Mouse (Mus musculus) intestine, embryonic 16.5 days (tissue): ENCODE measurements at regions not wholly inside any gene's neighbourhood (a gene's known extent, or its start where the extent isn't known, plus 50 kb on each side); places are given as distances from the start of the nearest gene placed in this dataset.
A peak's percentile ranks its signal among the peaks of the same experiment; 100 is the strongest.

Source experiments
- ATAC-seq: fragments of 200-750 bp; cut with Nextera tagmentation; 2 replicates; pipeline ENCODE4 v1.8.0; 2017; ENCODE audit warnings: moderate TSS enrichment, moderate library complexity
- H3K27ac ChIP-seq: fragments of 300-500 bp; sonication (generic); 2 replicates; pipeline ENCODE4 v1.5.1; 2014; ENCODE audit warnings: mild to moderate bottlenecking, low read length
- H3K27me3 ChIP-seq: fragments of 300-500 bp; sonication (generic); replicated peaks from 2 replicates; pipeline ENCODE4 v1.6.1; 2014; ENCODE audit warnings: low read length, control low read depth, mixed read lengths; ENCODE audit not compliant: control insufficient read depth, insufficient read depth
- H3K36me3 ChIP-seq: fragments of 300-500 bp; sonication (generic); 2 replicates; pipeline ENCODE4 v1.6.1; 2014; ENCODE audit warnings: low read length, control low read depth; ENCODE audit not compliant: control insufficient read depth, insufficient read depth
- H3K4me1 ChIP-seq: fragments of 300-500 bp; sonication (generic); 2 replicates; pipeline ENCODE4 v1.6.1; 2014; ENCODE audit warnings: low read length, control low read depth, mixed read lengths; ENCODE audit not compliant: control insufficient read depth, insufficient read depth
- H3K4me2 ChIP-seq: fragments of 300-500 bp; sonication (generic); 2 replicates; pipeline ENCODE4 v1.6.1; 2014; ENCODE audit warnings: low read depth, low read length, control low read depth
- H3K4me3 ChIP-seq: fragments of 300-500 bp; sonication (generic); 2 replicates; pipeline ENCODE4 v1.5.1; 2014; ENCODE audit warnings: mild to moderate bottlenecking, low read length
- H3K9ac ChIP-seq: fragments of 300-500 bp; sonication (generic); 2 replicates; pipeline ENCODE4 v1.6.1; 2014; ENCODE audit warnings: low read depth, low read length
- H3K9me3 ChIP-seq: fragments of 300-500 bp; sonication (generic); 2 replicates; pipeline ENCODE4 v1.6.1; 2016; ENCODE audit warnings: low read length, control low read depth; ENCODE audit not compliant: control insufficient read depth
- WGBS: fragments of 180-500 bp; shearing (Covaris S2); extraction: QIAGEN DNeasy Blood & Tissue Kit; methylation state at CpG from one replicate; pipeline ENCODE4 v1.1.7; 2014; 5-methylcytosine and 5-hydroxymethylcytosine counted together

DNA sequence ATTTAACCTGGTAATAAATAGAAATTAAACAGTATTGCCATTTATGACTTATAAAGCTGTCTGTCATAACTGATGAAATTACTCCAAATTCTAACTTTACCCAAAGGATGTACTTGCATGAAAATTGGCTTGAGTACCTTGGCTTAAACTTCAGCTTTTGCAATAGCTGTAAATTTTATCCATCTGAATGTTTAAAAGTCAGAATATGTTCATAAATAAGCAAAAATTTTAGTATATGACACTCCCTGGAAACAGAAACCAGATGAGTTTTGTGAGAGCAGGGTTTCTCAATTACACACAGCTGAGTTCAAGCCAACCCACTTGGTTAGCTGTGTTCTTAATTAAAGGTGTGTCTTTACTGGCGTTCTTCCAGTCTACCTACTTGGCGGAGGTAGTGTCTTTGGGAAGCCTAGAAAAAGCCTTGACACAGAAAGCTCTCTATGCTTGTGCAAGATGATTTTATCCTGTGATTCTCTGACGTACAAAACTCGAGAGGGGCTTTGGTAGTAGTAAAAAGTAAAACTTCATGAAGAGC lies 311.4 kb upstream of the Cxadr start:
- no peaks in the 10 kb centered on the region for H3K4me1 ChIP-seq

GRCm38 (mm10) chr16:77989139-77989538 lies 312.1 kb upstream of the Cxadr start:
- Histone ChIP-seq H3K27ac (no peak overlapping the region), H3K27me3 (no peaks in the 10 kb centered on the region), H3K9me3 (0 out of 2 replicates have a peak, but pooled peaks cover 5% of the 10 kb centered on the region), H3K4me2 (no peak overlapping the region), H3K4me3 (no peak overlapping the region), H3K4me1 (no peaks in the 10 kb centered on the region), H3K36me3 (no peaks in the 10 kb centered on the region), H3K9ac (no peak overlapping the region)
- WGBS: 98% methylated on average over 5 of the region's 5 CpGs
- ATAC-seq: no peak

More for the DNA sequence above, 311.4 kb upstream of the Cxadr start:
- H3K9me3 ChIP-seq: 0 out of 2 replicates have a peak, but pooled peaks cover 5% of the 10 kb centered on the region
- H3K27me3 ChIP-seq: no peaks in the 10 kb centered on the region
- WGBS: 81% methylated on average over 4 of the region's 4 CpGs
- no peak for ATAC-seq
- no peak overlapping the region for H3K9ac ChIP-seq
- no peaks in the 10 kb centered on the region for H3K36me3 ChIP-seq
- no peak overlapping the region for H3K4me2 ChIP-seq
- no peak overlapping the region for H3K27ac ChIP-seq
- H3K4me3 ChIP-seq: no peak overlapping the region

DNA sequence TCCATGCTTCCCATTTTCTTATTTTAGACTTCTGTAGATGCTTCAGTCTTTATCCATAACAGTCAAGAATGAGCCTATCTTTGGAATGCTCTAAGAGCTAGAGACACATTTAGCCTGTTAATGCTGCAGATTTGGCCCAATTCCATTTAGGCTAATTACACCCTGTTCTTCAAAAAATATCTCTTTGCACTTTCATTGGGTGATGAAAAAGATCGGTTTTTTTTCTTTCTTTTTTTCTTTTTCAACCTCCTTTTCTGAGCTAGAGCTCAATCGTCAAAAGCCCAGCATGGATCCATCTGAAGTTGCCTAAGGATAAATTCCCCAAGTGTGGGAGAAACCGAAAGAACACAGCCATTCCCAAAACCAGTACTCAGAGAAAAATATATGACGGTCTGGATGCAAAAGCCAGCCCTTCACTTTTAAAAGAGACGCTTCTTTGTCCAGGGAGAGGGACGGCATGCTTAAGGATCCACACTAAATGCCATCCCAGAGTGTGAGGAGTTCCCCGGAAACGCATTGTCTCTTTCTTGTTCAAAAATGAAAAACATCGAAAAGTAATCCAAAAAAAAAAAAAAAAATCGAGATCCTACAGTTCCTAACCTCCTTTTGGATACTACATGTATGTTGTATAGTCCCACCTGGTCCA lies 314.3 kb upstream of the Cxadr start:
- Histone ChIP-seq H3K27me3 (no peaks in the 10 kb centered on the region), H3K4me3 (no peak overlapping the region), H3K9ac (no peak overlapping the region), H3K9me3 (0 out of 2 replicates have a peak, but pooled peaks cover 5% of the 10 kb centered on the region), H3K4me1 (no peaks in the 10 kb centered on the region), H3K36me3 (no peaks in the 10 kb centered on the region), H3K4me2 (no peak overlapping the region), H3K27ac (no peak overlapping the region)
- 75% methylated on average over 10 of the region's 10 CpGs for WGBS
- ATAC-seq: no peak

DNA sequence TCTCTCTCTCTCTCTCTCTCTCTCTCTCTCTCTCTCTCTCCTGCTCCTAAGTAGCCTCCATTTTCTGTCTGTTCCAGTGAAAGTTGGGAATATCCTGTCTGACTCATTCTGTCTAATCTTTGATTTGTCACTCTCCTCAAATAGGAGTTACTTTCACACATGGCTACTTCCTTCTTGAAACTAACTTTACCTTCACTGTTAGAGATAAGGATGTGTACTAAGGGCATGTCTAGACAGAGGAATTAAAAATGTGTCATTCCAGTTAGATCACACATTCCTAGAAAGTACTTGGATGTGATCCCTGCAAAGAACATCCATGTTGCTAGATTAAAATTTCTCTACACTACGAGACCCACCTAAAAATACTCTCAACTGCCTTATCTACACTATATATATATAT lies 346.9 kb upstream of the Gm11146 start:
- no peak for ATAC-seq
- WGBS: 86% methylated on average over 1 of the region's 1 CpGs
- Histone ChIP-seq H3K4me2 (no peak overlapping the region), H3K9me3 (no peaks in the 10 kb centered on the region), H3K27ac (no peak overlapping the region), H3K4me1 (no peaks in the 10 kb centered on the region), H3K4me3 (no peak overlapping the region), H3K9ac (no peak overlapping the region), H3K36me3 (no peaks in the 10 kb centered on the region), H3K27me3 (no peaks in the 10 kb centered on the region)

- no peaks in the 10 kb centered on the region for H3K27me3 ChIP-seq
- ATAC-seq: no peak
- WGBS: 56% methylated on average over 2 of the region's 2 CpGs
These were observed 343.5 kb upstream of the Gm11146 start for GRCm38 (mm10) chr16:77945442-77945841.

DNA sequence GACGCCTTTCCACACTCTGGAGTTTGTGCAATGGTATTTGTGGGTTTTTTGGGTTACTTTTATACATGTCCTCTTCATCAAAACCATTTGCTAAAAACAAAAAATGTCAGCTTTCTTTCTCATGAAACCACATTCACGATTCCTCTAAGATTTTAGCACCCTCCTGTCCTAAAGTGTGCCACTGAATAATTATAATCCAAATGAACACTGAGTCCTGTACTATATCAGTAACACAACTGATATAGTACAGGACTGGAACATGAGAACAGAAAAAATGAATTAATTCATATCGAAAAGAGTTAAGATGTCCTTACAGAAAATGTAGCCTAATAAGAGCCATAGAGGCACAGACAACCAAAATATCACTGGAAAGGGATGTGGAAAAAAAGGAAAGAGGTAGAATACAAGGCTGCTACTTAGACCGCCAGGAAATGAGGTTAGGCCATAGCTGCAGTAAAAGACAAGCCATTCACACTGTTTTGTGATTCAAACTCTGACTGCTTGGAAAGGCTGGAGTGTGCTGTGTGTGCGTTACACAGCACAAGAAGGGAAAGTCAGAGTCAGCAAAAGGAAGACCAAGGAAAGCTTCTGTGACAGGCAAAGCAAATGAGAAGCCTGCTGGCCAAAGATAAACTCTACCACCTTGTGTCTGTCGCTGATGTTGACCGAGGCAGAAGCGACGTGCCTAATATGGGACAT lies 329.3 kb upstream of the Gm11146 start:
- no peak overlapping the region for H3K27ac ChIP-seq
- no peak for ATAC-seq
- H3K27me3 ChIP-seq: no peaks in the 10 kb centered on the region
- H3K4me2 ChIP-seq: no peak overlapping the region
- H3K9me3 ChIP-seq: no peaks in the 10 kb centered on the region
- H3K36me3 ChIP-seq: no peaks in the 10 kb centered on the region
- whole genome bisulfite sequencing: 70% methylated on average over 9 of the region's 9 CpGs
- H3K9ac ChIP-seq: no peak overlapping the region
- H3K4me3 ChIP-seq: no peak overlapping the region
- no peaks in the 10 kb centered on the region for H3K4me1 ChIP-seq

More at GRCm38 (mm10) chr16:77945442-77945841, 343.5 kb upstream of the Gm11146 start:
- Histone ChIP-seq H3K4me2 (no peak overlapping the region), H3K4me3 (no peak overlapping the region), H3K4me1 (no peaks in the 10 kb centered on the region), H3K9me3 (no peaks in the 10 kb centered on the region), H3K9ac (no peak overlapping the region), H3K36me3 (no peaks in the 10 kb centered on the region), H3K27ac (no peak overlapping the region)

DNA sequence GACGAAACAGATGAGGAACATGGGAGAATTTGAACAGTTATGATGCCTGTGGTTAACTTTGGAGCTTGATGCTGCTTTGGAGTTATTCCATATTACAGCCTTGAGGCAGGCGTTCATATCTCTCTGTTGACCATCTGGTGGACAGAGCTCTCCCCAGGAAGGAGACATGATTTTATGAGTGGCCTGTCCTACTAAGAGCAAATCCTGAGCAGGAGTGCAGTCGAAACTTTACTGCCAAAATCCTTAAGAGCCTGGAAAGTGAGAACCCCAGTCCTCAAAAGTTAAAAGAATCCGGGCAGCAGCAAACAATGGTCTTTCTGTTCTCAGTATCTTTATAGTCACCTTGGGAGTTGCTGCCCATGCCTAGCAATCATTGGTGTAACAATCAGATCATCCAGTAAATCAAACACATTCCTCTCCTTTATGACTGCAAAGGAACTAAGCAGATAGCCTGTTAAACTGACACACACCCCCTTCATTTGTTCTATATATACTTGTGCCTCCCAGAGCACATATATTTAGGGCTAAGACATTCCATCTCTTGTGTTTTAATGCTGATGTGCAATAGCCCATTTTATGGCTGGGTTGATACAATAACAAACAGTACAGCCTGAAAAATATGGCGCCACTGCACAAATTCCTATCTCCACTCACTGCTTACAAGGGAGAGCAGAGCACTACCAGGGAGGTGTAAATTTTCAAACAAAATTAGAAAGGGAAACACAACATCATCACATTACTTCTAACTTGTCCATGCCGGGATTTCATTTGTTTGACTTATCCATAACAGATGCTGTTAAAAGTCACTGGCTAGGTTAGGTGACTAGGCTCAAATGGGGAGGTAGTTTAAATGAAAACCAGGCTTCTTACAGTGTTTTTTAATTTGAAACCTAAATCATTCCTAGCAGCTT lies 312.5 kb upstream of the Gm11146 start:
- ATAC-seq: peak; percentile 64

GRCm38 (mm10) chr16:77894247-77894646 lies 292.4 kb upstream of the Gm11146 start:
- H3K4me3 ChIP-seq: no peak overlapping the region
- H3K27me3 ChIP-seq: no peaks in the 10 kb centered on the region
- ATAC-seq: no peak
- H3K9ac ChIP-seq: no peak overlapping the region
- WGBS: 55% methylated on average over 2 of the region's 2 CpGs
- no peaks in the 10 kb centered on the region for H3K9me3 ChIP-seq
- H3K4me2 ChIP-seq: no peak overlapping the region
- no peaks in the 10 kb centered on the region for H3K36me3 ChIP-seq
- no peak overlapping the region for H3K27ac ChIP-seq
- H3K4me1 ChIP-seq: no peaks in the 10 kb centered on the region

More for the DNA sequence above, 312.5 kb upstream of the Gm11146 start:
- Histone ChIP-seq H3K36me3 (no peaks in the 10 kb centered on the region), H3K4me3 (no peak overlapping the region), H3K27ac (no peak overlapping the region), H3K9me3 (no peaks in the 10 kb centered on the region), H3K27me3 (no peaks in the 10 kb centered on the region), H3K4me2 (no peak overlapping the region), H3K4me1 (no peaks in the 10 kb centered on the region), H3K9ac (no peak overlapping the region)
- WGBS: 46% methylated on average over 6 of the region's 6 CpGs

DNA sequence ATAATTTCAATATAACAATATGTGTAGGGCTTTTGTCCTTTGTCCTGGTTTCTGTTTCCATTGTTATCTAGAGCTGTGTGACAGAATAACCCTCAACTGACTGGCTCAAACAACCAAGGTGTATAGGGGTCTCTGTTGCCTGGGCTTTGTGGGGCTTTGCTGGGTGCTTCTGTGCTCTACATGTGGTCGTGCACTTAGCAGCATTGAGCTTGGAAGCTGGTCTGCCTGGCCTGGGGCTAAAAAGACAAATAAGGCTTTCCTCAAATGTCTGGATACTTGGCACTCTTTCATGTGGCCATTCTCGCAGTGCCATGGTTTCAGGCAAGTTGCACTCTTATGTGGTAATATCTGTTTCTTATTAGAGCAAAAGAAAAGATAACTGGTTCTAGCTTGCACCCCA lies 291.8 kb upstream of the Gm11146 start:
- no peak overlapping the region for H3K4me3 ChIP-seq
- no peak overlapping the region for H3K27ac ChIP-seq
- no peaks in the 10 kb centered on the region for H3K36me3 ChIP-seq
- ATAC-seq: no peak
- H3K4me1 ChIP-seq: no peaks in the 10 kb centered on the region
- no peaks in the 10 kb centered on the region for H3K27me3 ChIP-seq
- H3K9ac ChIP-seq: no peak overlapping the region
- no peaks in the 10 kb centered on the region for H3K9me3 ChIP-seq
- H3K4me2 ChIP-seq: no peak overlapping the region
- WGBS: 65% methylated on average over 2 of the region's 2 CpGs
